Mouse (Mus musculus): ENCODE results near the gene Gm20721. TPM values are rescaled to one million over a fixed set of nuclear protein-coding genes. Genes with fewer than 3 reads are reported as not detected.

Gene Gm20721
- total and polyA plus RNA-seq, 3 experiments: 55.7 to 363 TPM; not detected in 1

GRCm38 (mm10) chr2:174291662-174292030 is 54.9 kb downstream of the Gm20721 start:
- Histone ChIP-seq H3K27ac (ENCODE audit: insufficient read depth, low read depth) (no peak overlapping the region), H3K4me2 (ENCODE audit: insufficient read depth, low read depth, poor library complexity, severe bottlenecking) (no peak overlapping the region), H3K79me2 (replicated peaks; ENCODE audit: control insufficient read depth, extremely low read depth, insufficient read depth, poor library complexity, severe bottlenecking) (peaks cover 66% of the 10 kb centered on the region), H3K9ac (ENCODE audit: insufficient read depth, low read depth) (no peak overlapping the region), H3K27me3 (replicated peaks) (no peaks in the 10 kb centered on the region), H3K4me3 (replicated peaks in 1 of 3; ENCODE audit: low read depth in 2 of 3, low read length in 2 of 3, poor library complexity in 1 of 3) (no peak overlapping the region), H3K9me3 (replicated peaks; ENCODE audit: low read length) (no peaks in the 10 kb centered on the region), H3K4me1 (ENCODE audit: control insufficient read depth in 1 of 2, insufficient read depth in 2 of 2) (peaks cover 3 to 27% of the 10 kb centered on the region in 2 experiments; a peak in 3 of 4 replicates), H3K36me3 (replicated peaks in 1 of 2; ENCODE audit: control insufficient read depth in 1 of 2, insufficient read depth in 1 of 2, low read length in 1 of 2) (peaks cover 14 to 54% of the 10 kb centered on the region in 2 experiments)
- dilution Hi-C loops (cut with MboI; ENCODE audit: extremely low pct_ligation_motif_present, extremely low pct_unique_long_range_greater_than_20kb, low sequenced_read_pairs): no loop called here
- in situ Hi-C loops (cut with MboI; ENCODE audit: low pct_ligation_motif_present, low pct_unique_long_range_greater_than_20kb, low sequenced_read_pairs): no loop called here
- TF ChIP-seq USF1 (IDR thresholded peaks at IDR 0.05; ENCODE audit: low read depth, low read length) (no peak), SMC3 (IDR thresholded peaks at IDR 0.05; ENCODE audit: low read depth, low read length) (no peak), POLR2AphosphoS2 (IDR thresholded peaks at IDR 0.05; ENCODE audit: low read depth, low read length) (no peak), MEF2A (IDR thresholded peaks at IDR 0.05; ENCODE audit: borderline replicate concordance, low read depth, low read length) (no peak), MAFK (IDR thresholded peaks at IDR 0.05; ENCODE audit: insufficient replicate concordance, low read length) (no peak), USF2 (conservative IDR thresholded peaks at IDR 0.05; ENCODE audit: low read depth, low read length) (no peak), JUN (IDR thresholded peaks at IDR 0.05; ENCODE audit: insufficient read depth, low read depth, low read length) (no peak)
- DNase-seq (ENCODE audit: extremely low read depth): no peak

DNA sequence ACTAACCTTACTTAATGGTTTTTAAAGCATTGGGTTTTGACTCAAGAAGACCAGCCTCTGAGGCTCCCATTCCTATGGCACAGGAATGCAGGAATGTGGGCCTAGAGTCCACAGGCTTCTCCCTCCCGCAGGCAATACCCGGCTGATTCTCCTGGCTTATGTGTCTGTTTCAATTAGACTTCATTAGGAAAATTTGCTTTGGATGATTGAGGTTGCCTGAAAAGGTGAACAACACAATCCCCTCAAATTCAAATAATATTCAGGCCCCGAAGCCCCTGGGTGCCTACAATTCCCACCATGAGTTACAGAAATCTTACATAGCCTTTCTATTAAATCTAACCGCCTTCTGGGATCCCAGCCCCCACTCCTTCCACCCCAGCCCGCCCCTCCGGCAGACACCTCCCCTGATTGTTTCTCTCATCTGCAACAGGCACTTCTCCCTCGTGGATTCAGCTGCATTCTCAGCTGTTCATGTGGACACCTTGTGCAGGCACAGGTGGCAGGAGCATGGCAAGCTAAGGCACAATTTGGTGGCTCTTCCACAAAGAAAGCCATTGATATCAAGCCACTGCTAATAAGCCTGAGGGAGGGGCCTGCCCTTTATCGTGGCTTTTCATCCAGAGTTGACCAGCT is 55.4 kb downstream of the Gm20721 start:
- Histone ChIP-seq H3K9me3 (replicated peaks; ENCODE audit: low read length) (peaks cover 4% of the 10 kb centered on the region), H3K36me3 (replicated peaks in 1 of 2; ENCODE audit: control insufficient read depth in 1 of 2, insufficient read depth in 1 of 2, low read length in 1 of 2) (peaks cover 18 to 59% of the 10 kb centered on the region in 2 experiments), H3K27me3 (replicated peaks) (no peaks in the 10 kb centered on the region), H3K4me2 (ENCODE audit: insufficient read depth, low read depth, poor library complexity, severe bottlenecking) (no peak overlapping the region), H3K79me2 (replicated peaks; ENCODE audit: control insufficient read depth, extremely low read depth, insufficient read depth, poor library complexity, severe bottlenecking) (peaks cover 66% of the 10 kb centered on the region), H3K4me3 (replicated peaks in 1 of 3; ENCODE audit: low read depth in 2 of 3, low read length in 2 of 3, poor library complexity in 1 of 3) (no peak overlapping the region), H3K4me1 (ENCODE audit: control insufficient read depth in 1 of 2, insufficient read depth in 2 of 2) (peaks cover 3 to 27% of the 10 kb centered on the region in 2 experiments; a peak in 3 of 4 replicates), H3K9ac (ENCODE audit: insufficient read depth, low read depth) (no peak overlapping the region), H3K27ac (ENCODE audit: insufficient read depth, low read depth) (no peak overlapping the region)
- dilution Hi-C loops (cut with MboI; ENCODE audit: extremely low pct_ligation_motif_present, extremely low pct_unique_long_range_greater_than_20kb, low sequenced_read_pairs) (no loop called here), in situ Hi-C loops (cut with MboI; ENCODE audit: low pct_ligation_motif_present, low pct_unique_long_range_greater_than_20kb, low sequenced_read_pairs) (no loop called here)
- TF ChIP-seq TBP (conservative IDR thresholded peaks at IDR 0.05; ENCODE audit: low read depth, low read length) (no peak), NELFE (IDR thresholded peaks at IDR 0.05; ENCODE audit: low read depth, low read length) (no peak), ELF1 (IDR thresholded peaks at IDR 0.05; ENCODE audit: low read depth, low read length) (no peak), KAT2A (IDR thresholded peaks at IDR 0.05; ENCODE audit: insufficient replicate concordance, low read length) (no peak), MAFK (IDR thresholded peaks at IDR 0.05; ENCODE audit: insufficient replicate concordance, low read length) (no peak), UBTF (IDR thresholded peaks at IDR 0.05; ENCODE audit: low read depth, low read length) (no peak), ZMIZ1 (IDR thresholded peaks at IDR 0.05; ENCODE audit: low read depth, low read length) (no peak), RCOR1 (conservative IDR thresholded peaks at IDR 0.05; ENCODE audit: low read depth, low read length) (no peak), SIN3A (IDR thresholded peaks at IDR 0.05; ENCODE audit: low read length) (no peak), IRF4 (IDR thresholded peaks at IDR 0.05; ENCODE audit: low read depth, low read length) (no peak), GABPA (IDR thresholded peaks at IDR 0.05; ENCODE audit: insufficient replicate concordance, low read depth, low read length) (no peak), MEF2A (IDR thresholded peaks at IDR 0.05; ENCODE audit: borderline replicate concordance, low read depth, low read length) (no peak), TCF12 (IDR thresholded peaks at IDR 0.05; ENCODE audit: low read depth, low read length) (no peak), CTCF (conservative IDR thresholded peaks at IDR 0.05 in 1 of 2, IDR thresholded peaks at IDR 0.05 in 1 of 2; ENCODE audit: low read depth in 2 of 2, low read length in 2 of 2) (no peak), JUN (IDR thresholded peaks at IDR 0.05; ENCODE audit: insufficient read depth, low read depth, low read length) (no peak), MAX (IDR thresholded peaks at IDR 0.05; ENCODE audit: low read length) (no peak), MAZ (IDR thresholded peaks at IDR 0.05; ENCODE audit: low read depth, low read length) (no peak), ZNF384 (IDR thresholded peaks at IDR 0.05; ENCODE audit: low read depth, low read length) (no peak), CHD2 (IDR thresholded peaks at IDR 0.05; ENCODE audit: low read length) (no peak)
- DNase-seq (ENCODE audit: extremely low read depth): no peak
